Mouse (Mus musculus): ENCODE results near the gene 5530400C23Rik. TPM values are rescaled to one million over a fixed set of nuclear protein-coding genes. Genes with fewer than 3 reads are reported as not detected.
"Not testable (repeated sequence)": the region's sequence is repeated elsewhere in the genome, so short reads cannot be mapped to it uniquely, and the experiment has no call there.

Gene 5530400C23Rik
- total RNA-seq (2014; rRNA removed) (not detected in 2 replicates), polyA plus RNA-seq (2015; fragmentation: Nextera tagmentation; extraction: Ambion mirVana) (not detected in 2 replicates)

DNA sequence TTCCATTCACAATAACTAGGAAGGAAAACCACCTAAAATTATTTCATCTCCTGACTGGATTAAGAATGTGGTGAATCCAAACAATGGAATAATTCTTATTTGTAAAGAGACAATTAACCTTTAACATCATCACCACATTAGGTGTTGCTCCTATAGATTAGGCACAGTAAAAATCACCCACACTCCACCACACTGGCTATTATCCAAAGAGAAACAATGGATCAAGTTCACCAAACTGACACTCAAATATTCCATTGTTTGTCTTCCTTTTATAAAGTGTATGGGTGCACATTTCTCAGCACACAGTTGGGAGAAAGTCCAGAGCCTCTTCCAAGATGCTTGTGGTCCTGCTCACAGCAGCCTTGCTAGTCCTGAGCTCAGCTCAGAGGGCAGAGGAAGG is at the start of gene 5530400C23Rik:
TSS of gene 5530400C23Rik (plus strand) at position 301 of the 400 bp plus-strand sequence.
- H3K4me2 ChIP-seq (ENCODE audit: low read depth); H3K9me3 ChIP-seq (ENCODE audit: low read length); H3K27me3 ChIP-seq (ENCODE audit: insufficient read depth, low read length); H3K9ac ChIP-seq; H3K4me3 ChIP-seq (ENCODE audit: low read depth, low read length); DNase-seq; H3K4me1 ChIP-seq (ENCODE audit: insufficient read depth); H3K36me3 ChIP-seq (ENCODE audit: insufficient read depth); ATAC-seq; H3K27ac ChIP-seq (ENCODE audit: low read depth, low read length): not testable (repeated sequence)

DNA sequence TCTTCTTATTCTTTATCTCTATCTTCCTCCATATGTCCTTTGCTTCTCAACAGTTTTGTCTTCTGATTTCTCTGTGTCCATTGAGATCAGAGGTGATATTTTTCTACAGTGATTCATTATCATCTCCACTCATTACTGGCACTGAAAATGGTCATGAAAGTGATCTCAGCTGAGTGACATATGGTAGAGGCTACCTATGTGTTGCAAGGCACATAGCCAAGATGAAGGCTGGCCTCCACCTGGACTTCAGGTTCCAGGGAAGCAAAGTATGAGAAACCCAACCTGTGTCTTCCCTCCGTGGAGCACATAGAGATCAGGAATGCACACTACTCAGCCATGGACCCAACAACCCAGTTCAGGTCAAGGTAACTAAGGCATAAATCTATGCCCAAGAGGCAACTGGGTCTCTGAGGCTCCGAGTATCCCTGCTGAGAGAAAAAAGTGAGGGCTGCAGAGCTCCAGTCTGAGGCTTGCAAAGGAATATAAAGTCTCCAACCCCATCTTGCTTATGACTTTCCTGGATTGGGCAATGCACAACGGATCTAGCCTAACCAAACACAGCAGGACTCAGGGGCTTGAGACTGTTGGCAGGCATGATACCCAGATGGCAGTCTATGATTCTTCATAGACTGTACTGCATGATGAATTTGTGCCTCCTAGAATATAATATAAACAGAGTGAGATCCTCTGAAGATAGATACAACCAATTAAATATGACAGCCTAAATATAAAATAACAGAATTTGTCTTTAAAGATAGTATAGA is 14.1 kb downstream of the 5530400C23Rik start:
- no peak overlapping the region for H3K4me3 ChIP-seq (ENCODE audit: low read depth, low read length)
- no peak for DNase-seq

GRCm38 (mm10) chr6:133313896-133314295 is 21.9 kb downstream of the 5530400C23Rik start:
- WGBS: 89% methylated on average over 2 of the region's 2 CpGs
- H3K27me3 ChIP-seq (ENCODE audit: insufficient read depth, low read length); ATAC-seq; DNase-seq; H3K36me3 ChIP-seq (ENCODE audit: insufficient read depth); H3K4me2 ChIP-seq (ENCODE audit: low read depth); H3K4me1 ChIP-seq (ENCODE audit: insufficient read depth); H3K9me3 ChIP-seq (ENCODE audit: low read length); H3K27ac ChIP-seq (ENCODE audit: low read depth, low read length); H3K4me3 ChIP-seq (ENCODE audit: low read depth, low read length); H3K9ac ChIP-seq: not testable (repeated sequence)

More for the DNA sequence above, 14.1 kb downstream of the 5530400C23Rik start:
- no peak overlapping the region for H3K9ac ChIP-seq
- no peak overlapping the region for H3K27ac ChIP-seq (ENCODE audit: low read depth, low read length)
- no peak for TF ChIP-seq CTCF (IDR thresholded peaks at IDR 0.05; ENCODE audit: low read depth)
- no peaks in the 10 kb centered on the region for H3K4me1 ChIP-seq (ENCODE audit: insufficient read depth)
- WGBS: 71% methylated on average over 3 of the region's 3 CpGs
- no peak for ATAC-seq
- H3K36me3 ChIP-seq (ENCODE audit: insufficient read depth): no peaks in the 10 kb centered on the region
- no peak overlapping the region for H3K4me2 ChIP-seq (ENCODE audit: low read depth)
- no peaks in the 10 kb centered on the region for H3K27me3 ChIP-seq (ENCODE audit: insufficient read depth, low read length)
- no peaks in the 10 kb centered on the region for H3K9me3 ChIP-seq (ENCODE audit: low read length)

DNA sequence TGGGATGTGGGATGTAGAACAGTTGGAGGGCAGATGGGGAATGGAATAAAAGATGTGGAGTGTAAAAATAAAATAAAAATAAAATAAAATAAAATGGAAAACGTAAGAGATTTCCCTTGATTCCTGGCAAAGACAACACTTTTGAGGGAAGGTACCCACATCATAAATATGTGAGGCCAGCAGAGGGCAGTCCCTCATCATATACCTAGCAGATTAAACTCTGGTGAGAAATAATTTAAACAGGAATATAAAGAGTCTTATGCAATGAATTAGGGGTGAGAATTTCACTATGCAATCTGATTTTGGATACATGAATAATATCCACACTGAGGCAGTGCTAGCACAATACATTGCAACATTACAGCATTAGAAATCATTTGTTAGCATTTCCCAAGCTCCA is 46.5 kb downstream of the 5530400C23Rik start:
- TF ChIP-seq CTCF (IDR thresholded peaks at IDR 0.05; ENCODE audit: low read depth): no peak
- DNase-seq (no peak), ATAC-seq (no peak)
- H3K4me1 ChIP-seq (ENCODE audit: insufficient read depth): no peaks in the 10 kb centered on the region
- 73% methylated on average over 1 of the region's 1 CpGs for WGBS
- H3K27me3 ChIP-seq (ENCODE audit: insufficient read depth, low read length): no peaks in the 10 kb centered on the region
- H3K4me3 ChIP-seq (ENCODE audit: low read depth, low read length): no peak overlapping the region
- H3K27ac ChIP-seq (ENCODE audit: low read depth, low read length): no peak overlapping the region
- H3K9me3 ChIP-seq (ENCODE audit: low read length): no peaks in the 10 kb centered on the region
- H3K36me3 ChIP-seq (ENCODE audit: insufficient read depth): no peaks in the 10 kb centered on the region
- no peak overlapping the region for H3K4me2 ChIP-seq (ENCODE audit: low read depth)
- no peak overlapping the region for H3K9ac ChIP-seq

GRCm38 (mm10) chr6:133341731-133342130 is 49.7 kb downstream of the 5530400C23Rik start:
- H3K4me3 ChIP-seq (ENCODE audit: low read depth, low read length); H3K4me2 ChIP-seq (ENCODE audit: low read depth); H3K9me3 ChIP-seq (ENCODE audit: low read length); ATAC-seq; H3K27ac ChIP-seq (ENCODE audit: low read depth, low read length); H3K27me3 ChIP-seq (ENCODE audit: insufficient read depth, low read length); H3K36me3 ChIP-seq (ENCODE audit: insufficient read depth); DNase-seq; H3K9ac ChIP-seq; H3K4me1 ChIP-seq (ENCODE audit: insufficient read depth): not testable (repeated sequence)
- 86% methylated on average over 5 of the region's 5 CpGs for WGBS

Other genes with a start within 250 kb of the 5530400C23Rik start
- not detected in 2 replicates for gene Tas2r140, start 236.4 kb upstream of the 5530400C23Rik start, total RNA-seq (2014; rRNA removed)
- gene Tas2r140, start 236.4 kb upstream of the 5530400C23Rik start, polyA plus RNA-seq (2015; fragmentation: Nextera tagmentation; extraction: Ambion mirVana): not detected in 2 replicates
- 162 and 168 TPM in 2 replicates for gene Smim10l1, start 187.3 kb upstream of the 5530400C23Rik start, total RNA-seq (2014; rRNA removed)
- gene Smim10l1, start 187.3 kb upstream of the 5530400C23Rik start, polyA plus RNA-seq (2015; fragmentation: Nextera tagmentation; extraction: Ambion mirVana): 116 and 126 TPM in 2 replicates